Mouse (Mus musculus) spleen, postnatal 14 days (tissue): ENCODE data around the gene Kif5a.

Experiments
- DNase-seq, 2 experiments: peaks; one replicate each; pipeline ENCODE4 v3.0.0; 2021 to 2022; ENCODE audit warnings: low spot score in 2 of 2

The Kif5a gene

DNA sequence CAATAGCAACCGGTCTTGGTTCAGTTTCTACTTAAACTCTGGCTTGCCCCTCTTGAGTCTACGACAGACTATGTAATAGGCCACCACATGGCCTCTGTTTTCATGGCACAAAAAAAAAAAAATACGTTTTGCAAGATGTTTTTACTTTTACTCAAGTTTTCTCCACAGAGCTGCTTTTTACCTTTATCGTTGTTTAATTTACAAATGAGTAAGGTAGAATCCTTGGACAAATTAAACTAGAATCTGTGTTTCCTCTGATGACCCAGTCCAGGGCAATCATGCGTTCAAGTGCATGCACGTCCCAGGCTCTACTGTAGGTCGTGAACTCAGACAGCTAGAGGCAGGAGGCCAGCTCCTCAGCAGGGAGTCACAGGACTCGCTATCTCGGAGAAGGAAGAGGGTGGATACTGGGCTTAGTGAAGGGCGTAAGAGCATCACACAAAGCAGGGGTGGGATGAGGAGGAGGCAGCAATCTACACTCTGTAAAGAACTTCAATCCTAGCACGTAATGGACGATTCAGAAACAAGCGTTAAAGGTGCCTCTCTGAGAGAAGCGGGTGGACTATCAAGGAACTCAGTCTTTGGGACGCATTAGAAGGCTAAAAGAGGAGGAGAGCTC lies 26.5 kb upstream of the Kif5a start:
- peak; percentile 34 to 41 for DNase-seq

DNA sequence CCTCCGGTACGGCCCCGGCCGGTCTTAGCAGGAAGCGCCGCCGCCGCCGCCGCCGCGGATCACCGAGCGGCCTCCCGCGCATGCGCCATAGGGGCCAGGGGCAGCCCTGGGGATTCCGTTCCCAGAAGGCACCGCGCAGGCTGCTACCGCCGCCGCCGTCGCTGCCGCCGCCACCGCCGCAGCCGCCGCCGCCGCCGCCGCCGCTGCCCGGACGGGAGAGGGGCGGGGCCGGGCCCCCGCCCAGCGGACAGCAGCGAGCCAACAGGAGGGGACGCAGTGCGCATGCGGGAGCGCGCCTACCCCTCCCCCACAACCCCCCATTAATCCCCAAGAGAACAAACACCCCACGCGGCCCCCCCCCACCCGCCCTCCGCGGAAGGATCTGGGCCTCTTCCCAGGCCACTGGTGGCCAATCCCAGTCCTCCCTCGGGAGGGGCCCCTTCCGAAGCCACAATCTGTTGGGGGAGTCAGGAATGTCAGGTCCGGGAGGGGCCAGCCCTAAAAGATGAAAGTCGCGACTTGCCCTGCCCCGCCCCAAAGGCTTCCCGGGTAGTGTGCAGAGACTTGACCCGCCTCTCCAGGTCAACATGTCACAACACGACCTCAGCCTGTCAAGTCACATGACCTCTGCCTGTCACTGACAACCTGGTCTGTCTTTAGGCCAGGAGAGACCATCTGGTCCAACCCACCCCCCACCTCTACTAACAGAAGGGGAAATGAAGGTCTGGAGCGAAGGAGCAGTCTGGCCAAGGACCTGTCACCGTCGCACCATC lies 25.8 kb upstream of the Kif5a start, which contains the start of gene Mbd6:
Gene Mbd6 (minus strand): TSS at position 219 of the 773 bp plus-strand sequence.
- DNase-seq: peak; percentile 86 to 92

DNA sequence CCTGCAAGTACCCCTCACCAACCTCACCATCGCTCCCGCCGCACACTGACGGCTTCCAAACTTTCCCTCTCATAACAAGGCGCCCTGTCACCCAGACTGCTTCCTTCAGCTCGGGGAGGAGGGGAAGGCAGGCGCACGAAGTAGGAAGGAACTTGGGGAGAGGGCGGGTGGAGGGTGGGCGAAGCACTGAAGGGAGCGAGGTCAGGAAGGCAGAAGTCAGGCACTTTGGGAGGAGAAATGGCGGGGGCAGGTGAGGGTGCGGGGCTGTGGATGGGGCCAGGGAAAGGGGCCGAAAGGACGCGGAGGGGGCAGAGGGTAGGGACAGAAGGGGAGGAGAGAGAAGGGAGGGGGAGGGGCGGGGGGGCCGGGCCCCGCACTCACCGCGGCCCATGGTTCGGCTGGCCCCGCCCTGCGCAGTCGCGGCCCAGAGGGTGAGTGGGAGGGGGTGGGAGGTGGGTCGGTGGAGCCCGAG lies 25.2 kb upstream of the Kif5a start:
- DNase-seq: peak in 1 of 2 experiments; percentile 37

DNA sequence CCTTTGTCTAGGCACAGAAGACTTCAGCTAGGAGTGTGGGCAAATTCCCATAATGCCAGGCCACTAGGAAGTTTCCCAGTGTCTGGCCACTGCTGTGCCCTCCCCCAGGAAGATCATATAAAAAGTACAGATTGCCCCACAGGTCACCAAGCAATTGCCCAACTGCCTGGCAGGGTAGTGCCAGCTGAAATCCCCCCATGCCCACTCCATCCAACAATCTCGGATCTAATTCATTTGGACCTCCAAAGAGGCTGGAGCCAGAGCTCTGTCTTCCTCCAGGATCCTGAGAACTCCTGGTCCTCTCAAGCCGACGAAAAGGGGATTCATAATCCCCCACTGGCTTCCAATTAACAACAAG lies 24.8 kb upstream of the Kif5a start:
- no peak for DNase-seq

DNA sequence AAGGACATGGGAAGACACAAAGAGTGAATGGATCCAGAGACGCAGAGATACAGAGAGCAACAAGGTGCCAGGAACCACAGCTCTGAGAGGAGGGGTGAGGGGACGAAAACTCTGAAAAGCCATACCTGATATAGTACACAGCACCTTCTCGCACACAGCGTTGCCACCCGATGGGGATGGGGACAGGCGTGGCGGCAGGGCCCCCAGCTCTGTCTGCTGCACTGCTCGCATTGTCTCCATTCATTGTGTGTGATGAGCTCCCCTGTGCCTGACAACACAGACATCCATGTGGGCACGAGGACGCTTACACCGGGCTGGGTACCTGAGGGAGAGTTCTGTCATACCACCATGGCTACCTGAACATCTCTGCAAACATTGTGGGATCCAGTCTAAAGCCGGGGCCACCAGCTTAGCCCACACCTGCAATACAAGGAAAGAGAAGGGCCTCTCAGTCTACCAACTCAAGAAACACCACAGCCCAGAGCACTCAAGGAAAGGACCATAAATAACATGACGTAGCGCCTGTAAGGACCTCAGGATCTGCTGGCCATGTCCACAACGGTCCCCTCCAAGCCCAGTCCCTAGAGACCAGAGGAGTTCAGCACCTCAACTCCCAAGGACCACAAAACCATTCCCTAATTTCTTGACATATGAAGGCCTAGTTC lies 24.3 kb upstream of the Kif5a start:
- no peak for DNase-seq

DNA sequence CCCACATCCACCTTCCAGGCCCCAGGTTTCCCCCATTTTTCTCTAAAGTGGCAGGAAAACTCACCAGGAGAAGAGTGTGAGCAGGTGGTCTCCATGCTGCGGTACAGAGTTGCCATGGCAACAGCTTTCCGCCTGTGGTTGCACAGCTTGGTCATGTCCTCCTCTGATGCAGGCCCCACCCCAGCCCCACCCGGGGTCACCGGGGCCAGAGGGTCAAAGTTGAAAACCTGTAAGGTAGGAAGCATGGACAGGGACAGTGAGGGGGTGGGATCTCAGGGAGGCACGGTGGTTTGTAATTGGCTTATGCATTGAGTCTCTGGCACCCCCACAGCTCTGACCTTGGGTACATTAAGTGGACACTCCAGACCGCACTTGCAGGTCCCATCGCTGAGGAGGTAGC lies 23.6 kb upstream of the Kif5a start:
- no peak for DNase-seq

DNA sequence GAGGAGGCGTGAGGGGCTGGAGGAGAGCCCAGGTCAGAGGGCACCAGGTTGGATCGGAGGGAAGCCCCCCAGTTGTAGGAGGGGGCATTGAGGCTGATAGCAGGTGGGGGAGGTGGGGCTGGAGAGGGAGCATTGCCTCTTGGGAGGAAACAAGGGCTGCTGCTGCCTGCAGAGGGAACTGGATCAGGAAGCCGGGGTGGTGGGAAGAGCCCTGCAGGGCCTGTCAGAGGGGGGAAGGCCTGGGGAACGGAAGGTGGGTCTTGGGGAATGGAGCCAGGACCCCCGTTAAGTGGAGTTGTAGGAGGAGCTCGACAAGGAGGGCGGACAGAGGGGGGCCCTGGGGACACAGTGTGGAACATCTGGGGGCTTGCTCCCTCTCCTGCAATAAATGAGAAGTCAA lies 23.0 kb upstream of the Kif5a start:
- no peak for DNase-seq

DNA sequence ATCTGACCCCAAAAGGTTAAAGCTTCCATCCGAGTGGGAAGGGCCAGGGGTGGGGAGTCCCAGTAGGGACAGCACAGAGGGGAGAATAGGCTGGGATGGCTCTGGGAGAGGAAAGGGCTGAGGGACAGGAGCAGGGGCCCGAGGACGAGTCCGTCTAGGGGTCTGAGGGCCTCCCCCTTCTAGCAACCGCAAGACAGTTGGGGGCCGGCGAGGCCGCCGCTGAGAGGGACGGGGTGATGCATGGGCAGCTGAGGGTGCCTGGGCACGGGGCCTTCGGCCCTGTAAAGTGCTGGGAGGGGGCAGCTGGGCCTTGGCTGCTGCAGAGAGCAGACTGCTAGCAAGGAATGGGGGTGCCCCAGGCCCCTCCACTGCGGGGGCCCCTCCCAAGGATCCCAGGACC lies 22.5 kb upstream of the Kif5a start:
- DNase-seq: no peak

DNA sequence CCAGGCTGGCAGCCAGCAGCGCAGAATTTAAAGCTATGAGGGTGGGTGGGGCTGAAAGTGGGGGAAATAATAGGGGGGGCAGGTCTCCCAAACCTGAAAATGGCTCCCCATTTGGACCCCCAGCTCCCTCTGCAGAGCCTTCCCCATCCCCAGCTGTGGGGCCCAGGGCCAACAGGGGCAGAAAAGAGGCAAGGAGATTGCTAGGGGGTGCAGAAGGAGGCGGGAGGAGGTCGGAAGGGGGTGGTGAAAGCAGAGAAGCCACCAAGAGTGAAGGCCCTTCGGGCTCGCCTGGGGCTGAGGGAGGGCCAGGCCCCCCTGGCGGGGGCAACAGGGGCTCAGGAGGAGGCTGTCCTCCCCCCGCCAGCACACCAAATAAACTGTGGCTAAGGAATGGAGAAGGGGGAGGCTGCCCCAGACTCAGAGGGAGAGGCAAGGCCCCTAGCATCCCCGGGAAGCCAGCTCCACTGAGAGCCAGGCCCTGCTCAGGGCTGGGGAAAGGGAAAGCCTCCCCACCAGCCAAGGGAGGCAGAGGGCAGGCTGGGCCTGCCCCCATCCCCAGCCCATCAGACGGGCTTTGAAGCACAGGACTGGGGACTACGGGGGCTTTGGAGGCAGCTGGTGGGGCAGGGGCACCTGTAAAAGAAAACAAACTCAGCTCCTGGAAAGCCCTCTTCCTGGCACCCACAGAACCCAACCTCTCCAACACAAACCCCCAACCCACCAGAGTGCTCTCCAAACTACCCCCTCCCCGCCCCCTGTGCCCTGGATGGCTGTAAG lies 21.8 kb upstream of the Kif5a start:
- no peak for DNase-seq

DNA sequence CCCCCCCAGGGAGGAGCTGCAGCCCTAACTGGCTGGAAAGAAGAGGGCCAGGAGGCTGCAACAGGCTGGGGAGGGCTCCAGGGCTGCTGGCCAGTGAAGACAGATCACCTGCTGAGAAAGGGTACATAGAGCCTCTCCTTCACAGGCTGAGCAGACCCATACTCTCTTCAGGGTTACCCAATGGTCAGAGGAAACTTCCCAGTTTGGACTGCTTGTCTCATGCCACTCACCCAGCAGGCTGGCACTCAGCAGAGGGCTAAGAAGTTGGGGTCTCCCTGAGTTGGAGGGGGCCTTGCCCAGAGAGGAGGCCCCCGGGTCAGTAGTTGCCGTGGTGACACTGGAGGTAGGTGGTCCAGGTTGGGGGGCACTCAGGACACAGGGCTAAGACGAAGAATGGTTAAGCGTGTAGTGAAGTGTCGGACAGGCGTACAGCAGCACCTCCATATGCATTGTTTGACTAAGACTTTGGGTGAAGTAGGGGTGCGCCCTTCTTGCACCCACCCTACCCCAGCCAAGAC lies 21.0 kb upstream of the Kif5a start:
- no peak for DNase-seq

DNA sequence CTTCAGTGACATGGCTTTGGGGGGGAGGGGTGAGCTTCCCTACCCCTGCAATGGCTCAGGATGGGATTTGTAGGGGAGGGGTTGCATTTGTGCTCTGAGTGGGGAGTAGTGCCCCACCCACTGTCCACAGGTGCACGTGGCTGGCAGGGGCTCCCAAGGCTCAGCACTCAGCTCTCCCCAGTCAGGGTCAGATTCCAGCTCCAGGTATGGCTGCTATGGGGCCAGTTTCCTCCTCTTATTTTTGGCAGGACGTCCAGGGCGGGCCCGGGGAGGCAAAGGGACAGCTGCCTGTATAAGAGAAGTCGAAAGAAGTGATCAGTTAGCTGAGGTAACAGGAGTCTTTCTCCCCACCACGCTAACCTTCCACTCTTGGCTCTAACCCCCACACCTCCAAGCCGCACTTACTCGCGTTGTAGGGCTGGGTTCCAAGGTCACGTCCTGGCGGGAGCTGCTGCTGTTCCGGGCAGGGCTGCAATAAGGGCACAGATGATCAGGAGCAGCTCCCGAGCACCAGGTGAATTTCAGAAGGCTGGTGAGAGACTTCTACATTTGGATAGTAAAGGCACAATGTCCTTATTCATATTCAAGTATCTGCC lies 19.6 kb upstream of the Kif5a start:
- DNase-seq: no peak

DNA sequence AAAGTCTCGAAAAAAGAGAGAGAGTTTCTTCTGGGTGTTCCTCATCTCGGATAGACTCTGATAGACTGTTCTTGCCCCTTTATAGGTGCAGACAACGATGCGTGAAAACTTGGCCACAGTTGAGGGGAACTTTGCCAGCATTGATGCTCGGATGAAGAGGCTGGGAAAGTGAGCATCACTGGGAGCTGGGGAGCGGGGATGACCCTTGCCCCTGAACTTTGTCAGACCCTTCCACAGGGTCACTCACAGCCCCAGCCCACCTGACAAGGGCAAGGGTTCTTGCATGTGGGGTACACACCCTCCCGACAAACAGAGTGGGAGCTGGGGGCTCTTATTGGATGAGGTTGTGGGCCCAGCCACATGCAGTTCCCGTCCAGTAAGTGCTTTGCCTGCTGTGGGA lies 18.2 kb upstream of the Kif5a start:
- DNase-seq: no peak

DNA sequence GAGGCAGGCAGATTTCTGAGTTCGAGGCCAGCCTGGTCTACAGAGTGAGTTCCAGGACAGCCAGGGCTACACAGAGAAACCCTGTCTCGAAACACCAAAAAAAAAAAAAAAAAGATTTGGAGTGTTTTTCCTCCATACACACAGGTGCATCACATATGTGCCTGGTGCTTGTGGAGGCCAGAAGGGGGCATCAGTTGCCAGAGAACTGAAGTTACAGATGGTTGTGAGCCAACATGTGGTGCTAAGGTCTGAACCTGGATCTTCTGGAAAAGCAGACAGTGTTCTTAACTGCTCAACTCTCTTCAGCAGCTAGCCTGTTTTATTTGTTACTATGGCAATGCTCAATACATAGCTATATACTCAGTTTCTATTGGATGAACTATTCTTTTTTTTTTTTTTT lies 16.6 kb upstream of the Kif5a start:
- DNase-seq: no peak

DNA sequence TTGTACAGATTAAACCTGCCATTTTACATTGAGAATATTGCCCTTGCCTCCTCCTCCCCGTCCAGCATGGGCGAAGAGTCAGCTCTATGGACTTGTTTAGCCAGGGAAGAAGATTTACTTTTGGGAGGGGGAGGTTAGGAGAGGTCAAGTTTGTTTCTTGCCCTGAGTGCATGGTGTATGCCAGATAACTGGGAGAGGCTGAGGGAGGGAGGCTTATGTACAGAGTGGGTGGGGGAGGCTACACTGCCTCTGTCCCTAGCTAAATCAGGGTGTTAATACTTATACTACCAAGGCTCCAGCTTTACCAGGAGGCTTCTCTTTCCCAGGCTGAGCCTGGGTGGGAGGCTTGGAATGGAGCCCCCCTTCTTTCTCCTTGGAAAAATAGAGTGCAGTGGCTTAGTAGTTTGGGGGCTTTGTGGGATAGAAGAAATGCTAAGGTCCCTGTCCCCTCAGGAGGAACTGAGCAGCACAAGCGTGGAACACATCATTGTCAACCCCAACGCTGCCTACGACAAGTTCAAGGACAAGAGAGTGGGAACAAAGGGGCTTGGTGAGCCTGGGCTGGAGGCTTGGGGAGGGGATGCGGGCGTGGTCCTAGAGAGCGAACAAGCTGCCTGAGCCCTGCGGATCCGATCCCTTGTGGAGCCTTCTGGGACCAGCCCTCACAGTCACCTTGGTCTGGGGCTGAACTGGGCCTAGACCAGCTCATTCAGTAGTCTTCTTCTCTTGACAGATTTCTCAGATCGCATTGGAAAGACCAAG lies 11.3 kb upstream of the Kif5a start:
- DNase-seq: no peak

DNA sequence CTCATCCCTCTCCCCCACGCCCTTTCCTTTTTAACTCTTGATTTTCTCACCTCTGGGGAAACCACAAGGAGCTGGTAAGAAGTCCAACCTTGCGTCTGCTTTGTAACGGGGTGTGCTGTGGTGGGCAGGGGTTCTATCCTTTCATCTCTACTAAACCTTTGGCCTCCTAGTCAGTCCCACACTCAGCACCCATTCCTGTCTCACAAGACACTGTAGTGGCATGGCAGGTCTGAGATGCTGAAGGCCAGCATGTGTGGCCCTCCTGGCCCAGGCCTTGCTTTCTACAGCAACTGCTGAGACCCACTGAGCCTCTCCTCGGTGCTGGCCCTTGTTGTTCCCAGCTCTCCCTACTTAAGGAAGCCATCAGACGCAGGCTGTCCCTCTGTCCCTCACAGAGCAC lies 9.2 kb upstream of the Kif5a start:
- DNase-seq: no peak

DNA sequence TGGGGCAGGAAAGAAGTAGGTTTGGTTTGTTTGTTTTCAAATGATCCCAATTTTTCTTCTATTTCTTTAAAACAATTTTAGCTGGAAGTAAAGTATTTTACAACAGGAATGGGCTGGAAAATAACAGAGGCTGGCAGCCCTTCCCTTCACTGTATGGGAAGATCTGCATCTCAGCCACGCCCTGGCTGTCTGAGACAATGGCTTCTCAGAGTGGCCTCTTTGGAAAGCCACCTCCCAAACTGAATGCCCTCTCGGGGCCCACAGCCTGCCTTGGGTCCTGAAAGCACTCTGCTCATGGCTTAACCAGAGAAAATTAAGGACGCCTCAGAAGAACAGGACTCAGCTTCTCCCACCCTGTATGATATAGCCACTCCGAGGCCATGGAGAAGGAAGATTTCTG lies 6.7 kb upstream of the Kif5a start:
- DNase-seq: no peak

DNA sequence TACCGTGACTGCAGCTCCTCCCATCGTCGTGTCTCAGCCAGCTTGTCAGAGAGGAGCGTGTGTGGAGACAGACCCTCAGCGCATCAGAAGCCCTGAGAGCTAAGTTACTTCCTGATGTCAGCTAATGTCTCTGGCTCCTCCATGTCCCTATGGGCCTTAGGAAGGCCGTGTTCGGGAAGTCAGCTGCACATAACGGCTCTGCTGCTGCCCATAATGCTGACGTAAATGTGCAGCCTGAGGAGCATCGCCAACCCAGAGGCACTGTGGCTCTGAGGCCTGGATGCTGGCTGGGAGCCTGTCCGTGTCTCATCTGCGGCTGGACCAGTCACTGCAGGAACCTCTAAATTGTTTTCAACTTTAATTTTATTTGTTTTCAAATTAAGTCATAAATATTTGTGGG lies 5.9 kb upstream of the Kif5a start:
- no peak for DNase-seq

DNA sequence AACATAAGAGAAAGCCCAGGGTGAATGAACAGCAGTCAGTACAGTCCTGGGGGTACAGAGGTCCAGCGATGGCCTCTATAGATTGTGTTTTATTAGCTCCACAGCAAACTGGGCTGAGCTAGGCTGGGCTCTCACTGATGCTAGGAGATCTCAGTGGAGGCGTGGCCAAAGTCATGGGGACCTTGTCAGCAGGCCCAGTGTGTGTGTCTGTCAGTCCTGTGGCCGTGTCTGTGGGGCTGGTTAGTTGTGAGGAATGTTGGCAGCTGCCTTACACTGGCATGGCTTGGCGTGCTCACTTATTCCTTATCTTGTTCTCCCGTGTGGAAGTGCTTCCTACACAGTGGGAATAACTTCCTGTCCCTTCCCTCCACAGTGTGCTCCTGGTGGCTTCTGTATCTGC lies 5.3 kb upstream of the Kif5a start:
- no peak for DNase-seq

DNA sequence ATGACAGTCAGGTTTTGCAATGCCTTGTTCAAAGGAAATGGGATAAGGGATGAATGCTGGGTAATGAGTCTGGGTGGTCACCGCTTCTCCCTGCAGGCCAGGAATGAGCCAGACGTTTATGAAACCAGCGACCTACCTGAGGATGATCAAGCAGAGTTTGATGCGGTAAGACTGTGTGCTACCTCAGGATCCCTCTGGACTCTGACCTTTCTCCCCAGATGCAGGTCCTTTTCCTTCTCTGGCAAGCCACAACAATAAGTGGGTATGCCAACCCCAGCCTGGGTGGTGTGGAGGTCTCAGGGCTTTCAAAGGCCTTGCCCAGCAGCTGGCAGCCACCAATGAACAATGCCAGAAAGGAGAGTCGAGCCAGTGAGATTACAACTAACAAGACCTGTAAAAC lies 4.2 kb upstream of the Kif5a start:
- DNase-seq: no peak

DNA sequence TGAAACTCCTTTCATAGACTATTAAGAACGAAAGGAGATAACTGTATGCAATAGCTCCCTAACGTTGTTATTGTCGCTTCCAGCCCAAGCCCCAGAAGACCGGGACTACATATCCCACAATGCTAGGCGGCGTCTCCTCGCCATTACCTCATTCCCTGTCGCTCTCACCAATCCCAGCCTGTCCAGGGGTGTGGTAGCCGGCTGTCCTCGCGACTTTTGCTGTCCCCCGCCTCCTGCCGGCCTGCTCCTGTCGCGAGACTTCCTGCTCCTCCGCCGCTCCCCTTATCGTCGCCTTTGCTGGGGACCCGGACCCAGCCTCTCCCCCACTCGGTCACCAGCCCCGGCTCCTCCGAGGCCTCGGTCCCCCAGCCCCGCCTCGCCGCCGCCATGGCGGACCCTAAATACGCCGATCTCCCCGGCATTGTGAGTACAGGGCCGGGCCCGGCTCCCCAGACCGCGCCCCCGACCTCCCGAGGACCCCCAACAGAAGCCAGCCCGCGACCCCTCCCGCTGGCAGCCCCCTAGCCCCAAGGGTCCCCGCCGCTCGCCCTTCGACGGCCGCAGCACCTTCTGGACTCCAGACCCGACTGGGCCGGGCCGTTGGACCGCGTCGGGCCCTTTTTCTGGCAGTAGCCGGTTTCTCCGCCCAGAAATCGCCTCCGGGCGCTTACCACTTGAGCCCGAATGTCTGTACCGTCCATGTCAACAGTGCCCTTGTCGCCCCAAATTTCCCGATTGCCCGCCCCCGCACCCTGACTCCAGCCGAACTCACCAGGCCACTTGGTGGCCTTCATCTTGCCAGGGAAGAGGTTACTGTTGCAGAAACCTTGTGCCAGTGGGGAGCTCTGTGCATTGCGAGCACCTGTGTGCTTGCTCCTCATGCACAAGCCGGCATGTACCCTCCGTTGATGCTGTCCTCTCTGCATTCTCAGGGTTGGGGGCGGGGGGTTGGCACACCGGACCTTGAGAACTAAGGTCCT lies 3.3 kb upstream of the Kif5a start, which contains the start of gene Dctn2:
Gene Dctn2 (plus strand): TSS at position 257 of the 980 bp plus-strand sequence.
- DNase-seq: peak; percentile 83 to 89
